ENCODE assay signal across 10 mouse cellular contexts in the genomic region with DNA sequence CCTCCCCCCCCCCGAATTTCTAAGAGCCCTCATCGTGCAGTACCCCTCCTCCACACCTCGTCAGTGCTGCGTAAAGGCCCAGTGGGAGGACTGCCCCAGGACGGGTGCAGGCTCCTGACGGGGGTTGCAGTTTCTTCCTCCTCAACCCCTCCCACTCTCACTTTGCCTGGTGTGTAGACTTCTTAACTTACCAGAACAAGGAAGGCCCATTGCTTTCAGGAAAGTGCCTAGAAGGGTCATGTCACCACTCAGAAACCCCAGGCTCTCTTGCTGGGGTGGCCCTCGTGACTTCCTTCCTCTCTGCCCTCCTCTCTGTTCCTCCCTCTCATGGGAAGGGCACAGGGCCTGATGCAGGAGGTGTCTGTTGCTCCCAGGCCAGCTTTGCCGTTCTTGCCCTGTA. TPM values are rescaled to one million over a fixed set of nuclear protein-coding genes. Genes with fewer than 3 reads are reported as not detected.
A peak's percentile ranks its signal among the peaks of the same experiment; 100 is the strongest.
DNase-seq lines count a peak whose midpoint lies in the region; ATAC-seq lines count a peak whose summit lies in the region.
"Had no signal": no experiment of that assay in that cellular context is flagged by ENCODE, and none has a peak within 500 bp of the region (broad histone marks: within the 10 kb centered on the region; RNA-seq: fewer than 3 reads in every experiment).

No protein-coding gene starts in this region.

- peaks cover 4% of the 10 kb centered on the region; the same call in 1 of the 2 replicates for H3K36me3 ChIP-seq in splenic B cell, adult 2 months (ENCODE audit: control insufficient read depth, insufficient read depth, low read length, poor library complexity, severe bottlenecking)

- peak; percentile 29 for DNase-seq in thymus, postnatal 25 days
- no peak for DNase-seq in thymus, adult 18-20 months
- DNase-seq in splenic B cell, adult 2 months (ENCODE audit: low read depth, low spot score), result peak; percentile 78
- DNase-seq in cerebellum, postnatal 10 days, result no peak
- no peak for DNase-seq in cerebellum, adult 11-12 months
- DNase-seq in adrenal gland, postnatal 25 days, result no peak
- DNase-seq: gastrocnemius, postnatal 10 days had no signal

- no peaks in the 10 kb centered on the region for H3K27me3 ChIP-seq in splenic B cell, adult 2 months (ENCODE audit: control insufficient read depth, insufficient read depth, low read length, poor library complexity, severe bottlenecking)
- H3K27me3 ChIP-seq: stomach, embryonic 15.5 days had no signal

- peak; percentile 87 to 90 for ATAC-seq in hematopoietic stem cell, adult 5-6 weeks (replicated peaks in 1 of 2; ENCODE audit: insufficient read depth in 1 of 2, low FRiP score in 2 of 2, low TSS enrichment in 1 of 2, low read depth in 1 of 2, poor library complexity in 2 of 2, severe bottlenecking in 2 of 2)
- ATAC-seq in megakaryocyte, adult 5-6 weeks (ENCODE audit: poor library complexity, severe bottlenecking), result peak; percentile 87

RNA-seq across cellular contexts. Expression of gene Tle3, which starts 13.6 kb away (rescaled TPM):
- 44.5 and 105 TPM in 2 replicates for total RNA-seq in hematopoietic stem cell, adult 5-6 weeks (2017)
- total RNA-seq in megakaryocyte, adult 5-6 weeks (2015), result 113 and 146 TPM in 2 replicates
- 79.4 and 92.9 TPM in 2 replicates for total RNA-seq in megakaryocyte, adult 5-6 weeks (2017)
- 137 and 157 TPM in 2 replicates for total RNA-seq in adrenal gland, postnatal 25 days (2021)

Comparison
In these comparisons a context has a peak if more than half of its experiments do, and no peak if none do; other contexts are left out.
1. DNase-seq: peak in thymus, postnatal 25 days (single experiment) and splenic B cell, adult 2 months (single experiment); none in thymus, adult 18-20 months (0 of 2), cerebellum, postnatal 10 days (0 of 2), cerebellum, adult 11-12 months (single experiment) and adrenal gland, postnatal 25 days (single experiment).